Mouse (Mus musculus) ES-Bruce4 (cell line): ENCODE data around the gene Aff3. TPM values are rescaled to one million over a fixed set of nuclear protein-coding genes. Genes with fewer than 3 reads are reported as not detected.

ENCODE experiments used
- H3K27ac ChIP-seq: 2 replicates; pipeline ENCODE4 v1.5.1; 2012; ENCODE audit warnings: low read length, inconsistent platforms; ENCODE audit not compliant: insufficient read depth
- H3K27me3 ChIP-seq: 2 replicates; pipeline ENCODE4 v1.6.1; 2012; ENCODE audit warnings: mild to moderate bottlenecking, low read length, inconsistent platforms; ENCODE audit not compliant: control insufficient read depth, poor library complexity, insufficient read depth, severe bottlenecking
- H3K36me3 ChIP-seq: 2 replicates; pipeline ENCODE4 v1.6.1; 2012; ENCODE audit warnings: inconsistent platforms, mild to moderate bottlenecking, low read length, moderate library complexity; ENCODE audit not compliant: control insufficient read depth, poor library complexity, insufficient read depth, severe bottlenecking
- H3K4me1 ChIP-seq: one replicate; pipeline ENCODE4 v1.8.1; 2011; ENCODE audit warnings: low read length; ENCODE audit not compliant: control insufficient read depth, insufficient read depth
- H3K4me3 ChIP-seq: 2 replicates; pipeline ENCODE4 v1.5.1; 2011; ENCODE audit warnings: low read depth, mild to moderate bottlenecking, low read length
- H3K9ac ChIP-seq: 2 replicates; pipeline ENCODE4 v1.6.1; 2012; ENCODE audit warnings: low read depth, mild to moderate bottlenecking, inconsistent platforms; ENCODE audit not compliant: poor library complexity, severe bottlenecking
- H3K9me3 ChIP-seq: replicated peaks from 2 replicates; pipeline ENCODE4 v1.6.1; 2012; ENCODE audit warnings: mild to moderate bottlenecking, low read length, inconsistent platforms; ENCODE audit not compliant: control insufficient read depth, poor library complexity, insufficient read depth, severe bottlenecking
- CTCF ChIP-seq: IDR thresholded peaks from one replicate; pipeline ENCODE4 v1.8.1; 2011; ENCODE audit warnings: low read depth, low read length
- EP300 ChIP-seq: IDR thresholded peaks from 2 replicates; pipeline ENCODE4 v1.6.1; 2011; ENCODE audit warnings: low read depth, low read length; ENCODE audit not compliant: insufficient read depth
- POLR2A ChIP-seq: IDR thresholded peaks from one replicate; pipeline ENCODE4 v1.8.1; 2011; ENCODE audit warnings: low read length; ENCODE audit not compliant: insufficient read depth
- polyA plus RNA-seq: library from polyadenylated mRNA; stranded (reverse); fragments of >200 nt; gene quantifications from 2 replicates; pipeline ENCODE4 v1.2.4, GENCODE M21; 2011; ENCODE audit warnings: low read depth; ENCODE audit not compliant: missing spikeins, insufficient read depth, insufficient read length

The Aff3 gene
- polyA plus RNA-seq, 1 experiment: 9.2 TPM

GRCm38 (mm10) chr1:38668327-38668726, 3.6 kb upstream of the Aff3 start:
- TF ChIP-seq POLR2A (no peak), EP300 (no peak), CTCF (no peak)
- H3K9ac ChIP-seq: no peak overlapping the region

GRCm38 (mm10) chr1:38667892-38668291, 3.1 kb upstream of the Aff3 start:
- Histone ChIP-seq H3K36me3 (no peaks in the 10 kb centered on the region), H3K27me3 (no peaks in the 10 kb centered on the region; the same call in 1 of the 2 replicates), H3K4me1 (no peaks in the 10 kb centered on the region), H3K4me3 (no peak overlapping the region), H3K9me3 (no peaks in the 10 kb centered on the region), H3K9ac (no peak overlapping the region), H3K27ac (no peak overlapping the region)
- TF ChIP-seq EP300: no peak
- no peak for TF ChIP-seq CTCF
- no peak for TF ChIP-seq POLR2A

More at GRCm38 (mm10) chr1:38668327-38668726, 3.6 kb upstream of the Aff3 start:
- Histone ChIP-seq H3K27me3 (no peaks in the 10 kb centered on the region; the same call in 1 of the 2 replicates), H3K4me1 (no peaks in the 10 kb centered on the region), H3K4me3 (no peak overlapping the region), H3K27ac (no peak overlapping the region), H3K9me3 (no peaks in the 10 kb centered on the region), H3K36me3 (no peaks in the 10 kb centered on the region)

- Histone ChIP-seq H3K9ac (no peak overlapping the region), H3K27ac (no peak overlapping the region), H3K36me3 (no peaks in the 10 kb centered on the region), H3K9me3 (no peaks in the 10 kb centered on the region), H3K4me3 (no peak overlapping the region), H3K4me1 (no peaks in the 10 kb centered on the region), H3K27me3 (no peaks in the 10 kb centered on the region; the same call in 1 of the 2 replicates)
- TF ChIP-seq POLR2A (no peak), CTCF (no peak), EP300 (no peak)
Observed at GRCm38 (mm10) chr1:38666766-38667118, 2.0 kb upstream of the Aff3 start.

GRCm38 (mm10) chr1:38666111-38666765, 1.5 kb upstream of the Aff3 start:
- no peak overlapping the region for H3K27ac ChIP-seq

GRCm38 (mm10) chr1:38665611-38666010, 856 bp upstream of the Aff3 start:
- Histone ChIP-seq H3K27ac (no peak overlapping the region), H3K4me1 (no peaks in the 10 kb centered on the region), H3K27me3 (no peaks in the 10 kb centered on the region; the same call in 1 of the 2 replicates), H3K36me3 (no peaks in the 10 kb centered on the region), H3K4me3 (no peak overlapping the region), H3K9me3 (no peaks in the 10 kb centered on the region), H3K9ac (no peak overlapping the region)
- no peak for TF ChIP-seq POLR2A
- TF ChIP-seq EP300: no peak
- TF ChIP-seq CTCF: no peak

More at GRCm38 (mm10) chr1:38666111-38666765, 1.5 kb upstream of the Aff3 start:
- TF ChIP-seq POLR2A: no peak
- TF ChIP-seq CTCF: no peak
- TF ChIP-seq EP300: no peak
- Histone ChIP-seq H3K27me3 (no peaks in the 10 kb centered on the region; the same call in 1 of the 2 replicates), H3K4me3 (no peak overlapping the region), H3K36me3 (no peaks in the 10 kb centered on the region), H3K9ac (no peak overlapping the region), H3K4me1 (no peaks in the 10 kb centered on the region), H3K9me3 (no peaks in the 10 kb centered on the region)

- TF ChIP-seq CTCF: no peak
- TF ChIP-seq POLR2A: no peak
- no peak for TF ChIP-seq EP300
- H3K9ac ChIP-seq: no peak overlapping the region
- H3K27ac ChIP-seq: no peak overlapping the region
- no peaks in the 10 kb centered on the region for H3K36me3 ChIP-seq
- no peak overlapping the region for H3K4me3 ChIP-seq
- no peaks in the 10 kb centered on the region; the same call in 1 of the 2 replicates for H3K27me3 ChIP-seq
- no peaks in the 10 kb centered on the region for H3K4me1 ChIP-seq
- no peaks in the 10 kb centered on the region for H3K9me3 ChIP-seq
Observed at GRCm38 (mm10) chr1:38664261-38664660, 494 bp downstream of the Aff3 start.
